ENCODE assay signal across 8 mouse cellular contexts in the genomic region with DNA sequence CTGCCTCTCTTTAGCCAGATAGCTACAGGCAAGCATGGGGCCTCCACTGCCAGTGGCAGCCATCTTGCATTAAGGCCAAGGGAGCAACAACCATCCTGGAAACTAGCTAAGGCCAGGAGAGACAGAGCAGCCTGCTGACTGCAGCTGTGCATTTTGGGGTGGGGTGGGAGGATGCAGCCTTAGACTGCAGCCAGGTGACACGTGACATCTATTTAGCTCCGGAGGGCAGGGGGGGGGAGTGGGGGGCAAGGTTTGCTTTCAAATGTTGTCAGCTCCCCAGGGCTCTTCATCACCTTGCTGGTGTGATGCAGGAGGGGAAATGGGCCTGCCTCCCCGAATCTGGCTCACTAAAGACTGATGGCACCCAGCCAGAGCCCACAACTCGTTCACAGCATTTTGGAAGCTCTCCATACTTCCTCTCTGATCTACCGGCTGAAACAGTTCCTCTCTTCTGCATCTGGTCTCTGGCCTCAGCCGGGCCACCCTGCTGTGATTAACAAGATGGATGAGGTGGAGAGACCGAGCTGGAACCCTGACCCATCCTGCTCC. TPM values are rescaled to one million over a fixed set of nuclear protein-coding genes. Genes with fewer than 3 reads are reported as not detected.
DNase-seq lines count a peak whose midpoint lies in the region; ATAC-seq and TF ChIP-seq lines count a peak whose summit lies in the region.

No protein-coding gene starts in this region.

- TF ChIP-seq EP300 in heart, postnatal 0 days (IDR thresholded peaks at IDR 0.05; ENCODE audit: low read depth): no peak

- DNase-seq in cerebellum, adult 9-10 months: peak; percentile 22
- DNase-seq in cerebellum, adult 11-12 months: no peak
- DNase-seq in 3134 (ENCODE audit: extremely low read depth, insufficient read length, low spot score): peak; percentile 66
- peak; percentile 32 for DNase-seq in c-Kit-positive CD71-negative TER-119-negative erythroid progenitor cells, embryonic 14.5 days (ENCODE audit: low read depth)
- DNase-seq in heart, postnatal 0 days (ENCODE audit: low spot score): no peak
- DNase-seq in kidney, postnatal 0 days (ENCODE audit: low spot score): peak; percentile 88
- no peak for DNase-seq in testis, postnatal 10 days (ENCODE audit: low spot score)

- H3K9me3 ChIP-seq in heart, postnatal 0 days (replicated peaks; ENCODE audit: control insufficient read depth, low read length): no peaks in the 10 kb centered on the region
- H3K9me3 ChIP-seq in kidney, postnatal 0 days (replicated peaks; ENCODE audit: low read length): no peaks in the 10 kb centered on the region

- H3K27me3 ChIP-seq in heart, postnatal 0 days (ENCODE audit: control insufficient read depth, insufficient read depth, low read length): no peaks in the 10 kb centered on the region
- no peaks in the 10 kb centered on the region for H3K27me3 ChIP-seq in kidney, postnatal 0 days (ENCODE audit: insufficient read depth, low read length)

- TF ChIP-seq CTCF in heart, postnatal 0 days (IDR thresholded peaks at IDR 0.05; ENCODE audit: low read depth): no peak
- no peak for TF ChIP-seq CTCF in kidney, postnatal 0 days (IDR thresholded peaks at IDR 0.05; ENCODE audit: low read depth)

- H3K4me2 ChIP-seq in heart, postnatal 0 days (ENCODE audit: low read depth, low read length): no peak overlapping the region
- no peak overlapping the region for H3K4me2 ChIP-seq in kidney, postnatal 0 days (ENCODE audit: low read length)

- H3K9ac ChIP-seq in heart, postnatal 0 days (replicated peaks; ENCODE audit: low read depth, low read length): no peak overlapping the region
- H3K9ac ChIP-seq in kidney, postnatal 0 days (ENCODE audit: low read depth, low read length): no peak overlapping the region

- 3% methylated on average over 7 of the region's 7 CpGs for WGBS in heart, postnatal 0 days
- 8% methylated on average over 7 of the region's 7 CpGs for WGBS in kidney, postnatal 0 days

- ATAC-seq in heart, postnatal 0 days (ENCODE audit: insufficient read depth, low read depth): peak; percentile 27; the same call in 1 of the 2 replicates
- ATAC-seq in kidney, postnatal 0 days (replicated peaks; ENCODE audit: low FRiP score, low read depth): no peak
- peak; percentile 45; the same call in 1 of the 2 replicates for ATAC-seq in monocyte, adult 5-6 weeks (replicated peaks; ENCODE audit: insufficient number of reproducible peaks, low FRiP score, low TSS enrichment, poor library complexity, severe bottlenecking)

- H3K4me1 ChIP-seq in heart, postnatal 0 days (ENCODE audit: control insufficient read depth, insufficient read depth): peaks cover 34% of the 10 kb centered on the region
- H3K4me1 ChIP-seq in kidney, postnatal 0 days (replicated peaks; ENCODE audit: insufficient read depth, low read length): 0 out of 2 replicates have a peak, but pooled peaks cover 15% of the 10 kb centered on the region

- no peaks in the 10 kb centered on the region for H3K36me3 ChIP-seq in heart, postnatal 0 days (replicated peaks; ENCODE audit: control insufficient read depth, insufficient read depth, low read length)
- H3K36me3 ChIP-seq in kidney, postnatal 0 days (ENCODE audit: insufficient read depth, low read length): no peaks in the 10 kb centered on the region

- no peak overlapping the region for H3K4me3 ChIP-seq in heart, postnatal 0 days (ENCODE audit: low read depth, low read length)
- no peak overlapping the region for H3K4me3 ChIP-seq in kidney, postnatal 0 days (replicated peaks; ENCODE audit: low read depth, low read length)

- peak overlapping the region; percentile 71 for H3K27ac ChIP-seq in heart, postnatal 0 days (ENCODE audit: low read depth)
- H3K27ac ChIP-seq in kidney, postnatal 0 days: peak overlapping the region; percentile 63; the same call in 1 of the 2 replicates

RNA-seq across cellular contexts. Expression of gene Lrrc32, which starts 34.8 kb away (rescaled TPM):
- 10.3 and 11.4 TPM in 2 replicates for total RNA-seq in heart, postnatal 0 days (2014; rRNA removed; ENCODE audit: low replicate concordance)
- polyA plus RNA-seq in heart, postnatal 0 days (2015; fragmentation: Nextera tagmentation; extraction: Ambion mirVana): 4.6 and 5.7 TPM in 2 replicates
- polyA plus RNA-seq in kidney, postnatal 0 days (2015; fragmentation: Nextera tagmentation; extraction: Ambion mirVana): 13.8 and 15.1 TPM in 2 replicates
- total RNA-seq in monocyte, adult 5-6 weeks (2017): 0.10 TPM in 1 of 3 replicates, not detected in the others

Comparison
In these comparisons a context has a peak if more than half of its experiments do, and no peak if none do; other contexts are left out.
1. DNase-seq: peak in cerebellum, adult 9-10 months (single experiment), 3134 (single experiment), c-Kit-positive CD71-negative TER-119-negative erythroid progenitor cells, embryonic 14.5 days (single experiment) and kidney, postnatal 0 days (single experiment); none in cerebellum, adult 11-12 months (single experiment), heart, postnatal 0 days (single experiment) and testis, postnatal 10 days (single experiment).
2. RNA of gene Lrrc32, which starts 34.8 kb away (total RNA-seq): 10.3 to 11.4 TPM in heart, postnatal 0 days; 0.10 TPM in monocyte, adult 5-6 weeks; every median in the first group is over 10 times any median in the second.